Mouse (Mus musculus): ENCODE data around the gene Gramd1b.
A peak's percentile ranks its signal among the peaks of the same experiment; 100 is the strongest.

Gramd1b gene

DNA sequence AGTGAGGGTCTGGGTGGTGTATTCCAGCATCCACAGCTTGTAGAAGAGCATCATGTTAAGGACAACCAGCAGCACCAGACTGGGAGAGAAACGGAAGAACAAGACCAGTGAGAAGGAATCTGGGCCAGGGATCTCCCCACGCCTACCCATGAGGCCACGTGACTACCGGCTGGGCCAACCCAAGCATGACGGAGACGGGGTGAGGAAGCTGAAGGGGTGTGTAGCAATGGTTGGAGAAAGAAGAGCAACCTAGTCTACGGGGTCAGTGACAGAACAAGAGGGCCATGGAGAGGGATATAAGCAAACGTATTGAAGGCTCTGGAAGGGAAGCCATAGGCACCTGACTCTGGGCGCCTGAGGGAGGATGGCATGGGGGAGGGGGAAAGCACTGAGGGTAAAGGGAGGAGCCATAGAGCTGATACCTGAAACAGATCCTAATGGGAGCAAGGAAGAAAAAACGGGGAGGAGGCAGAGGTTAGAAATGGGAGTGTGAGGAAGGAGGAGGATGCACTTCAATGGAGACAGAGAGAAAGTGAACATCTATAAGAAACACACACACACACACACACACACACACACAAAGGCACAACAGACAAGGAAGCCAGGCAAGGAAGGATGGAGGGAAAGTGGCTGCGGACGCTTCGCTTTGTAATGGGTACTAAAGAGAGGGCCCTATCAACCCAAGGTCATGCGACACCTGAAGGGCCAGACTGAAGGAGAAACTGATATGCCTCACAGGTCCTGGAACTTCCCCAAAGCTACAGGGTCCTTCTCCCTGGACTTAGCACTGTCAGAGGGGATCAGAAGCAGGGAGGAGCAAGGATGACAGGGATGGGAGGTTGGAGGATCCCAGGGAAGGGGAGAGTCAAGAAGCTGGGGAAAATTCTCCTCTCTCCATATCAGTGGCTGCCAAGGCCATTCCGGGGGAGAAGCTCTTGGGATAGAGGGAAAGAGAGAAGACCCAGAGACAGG lies 230.9 kb downstream of the Gramd1b start:
- no peak for DNase-seq

DNA sequence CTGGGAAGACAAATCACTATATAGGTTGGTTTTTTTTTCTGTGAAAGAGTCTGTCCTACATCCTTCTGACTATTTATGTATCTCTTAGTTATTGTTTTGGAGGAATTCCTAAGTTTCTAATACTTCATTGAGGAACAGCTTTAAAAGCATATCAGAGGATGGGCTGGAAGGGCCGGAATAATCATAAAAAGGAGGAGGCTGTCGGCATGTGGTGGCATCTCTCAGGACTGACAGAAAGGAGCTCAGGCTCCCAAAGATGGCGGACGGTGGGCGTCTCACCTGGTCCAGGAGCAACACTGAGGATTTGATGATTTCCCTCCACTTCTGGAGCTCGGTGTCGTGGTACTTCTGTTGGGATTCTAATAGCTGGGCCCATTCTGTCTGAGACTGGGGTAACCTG lies 231.9 kb downstream of the Gramd1b start:
- no peak for DNase-seq

DNA sequence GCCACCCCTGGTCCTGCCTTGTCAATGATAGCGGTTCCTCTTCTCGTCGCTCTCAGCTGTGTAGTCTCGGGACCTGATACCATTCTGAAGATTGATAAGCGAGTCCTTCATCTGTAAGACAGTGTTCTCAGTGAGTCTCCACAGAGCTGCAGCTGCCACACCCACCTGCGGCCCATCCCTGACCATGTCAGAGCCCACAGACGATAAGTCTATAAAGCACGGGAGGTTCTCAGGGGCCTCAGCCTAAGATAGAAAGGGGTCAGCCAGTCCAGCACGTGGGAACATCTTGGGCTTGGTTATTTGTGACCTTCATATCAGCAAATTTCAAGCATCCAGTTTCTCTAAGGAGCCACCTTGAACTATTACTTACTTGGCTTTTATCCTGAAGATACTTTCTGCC lies 233.2 kb downstream of the Gramd1b start:
- DNase-seq, result no peak

DNA sequence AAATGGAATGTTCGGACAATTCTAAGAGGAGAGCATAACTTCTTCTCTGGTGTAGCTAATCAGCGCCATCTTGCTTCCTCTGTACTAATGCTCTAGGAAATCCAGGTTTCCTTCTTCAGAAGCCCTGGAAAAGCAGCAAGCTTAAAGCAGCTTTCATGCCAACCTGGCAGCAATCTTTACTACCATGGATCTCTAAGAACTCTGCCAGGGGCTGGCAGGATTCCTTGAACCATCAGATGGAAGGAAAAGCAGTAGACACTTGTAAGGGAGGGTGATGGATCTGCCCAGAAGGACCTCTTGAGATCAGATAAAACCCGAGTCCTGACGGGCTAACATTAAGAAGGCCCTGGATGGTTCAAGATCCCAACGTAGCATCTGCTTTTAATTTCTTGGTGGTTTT lies 234.9 kb downstream of the Gramd1b start:
- no peak for DNase-seq

DNA sequence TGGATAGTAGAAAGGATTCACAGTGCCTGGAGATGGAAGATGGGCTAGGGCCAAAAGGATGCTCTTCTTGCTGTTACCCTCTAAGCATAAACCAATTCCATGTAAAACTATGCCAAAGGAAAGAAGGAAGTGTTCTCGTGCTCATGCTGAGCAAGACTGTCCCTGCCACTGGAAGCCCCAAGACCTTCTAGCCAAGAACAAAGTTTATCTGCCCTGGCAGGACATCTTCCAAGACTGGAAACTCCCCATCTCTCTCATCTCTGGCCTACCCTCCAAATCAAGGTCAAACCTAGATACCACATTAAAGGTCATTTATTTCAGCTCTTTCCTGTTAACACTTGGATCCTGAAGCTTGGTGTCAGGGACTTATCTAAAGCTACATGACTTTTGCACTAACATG lies 236.3 kb downstream of the Gramd1b start:
- no peak for DNase-seq

DNA sequence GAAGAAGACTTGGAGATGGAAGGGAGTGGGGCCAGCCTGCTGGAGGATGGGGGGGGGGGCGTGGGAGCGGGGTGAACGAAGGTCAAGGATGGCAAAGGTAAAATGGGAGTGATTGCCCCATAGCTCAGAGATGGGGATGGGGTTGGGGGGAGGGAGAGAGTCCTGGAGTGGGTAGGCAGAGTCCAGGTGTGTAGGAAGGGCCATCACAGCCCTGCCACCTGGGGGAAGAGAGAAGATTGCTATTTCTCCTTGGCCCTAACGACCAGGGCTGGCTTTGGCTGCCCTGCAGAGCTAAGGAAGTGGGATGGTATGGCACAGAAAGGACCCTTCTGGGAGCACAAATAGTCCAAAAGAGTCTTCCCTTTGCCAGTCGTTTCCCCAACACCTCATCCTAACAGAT lies 237.0 kb downstream of the Gramd1b start:
- DNase-seq, result no peak

DNA sequence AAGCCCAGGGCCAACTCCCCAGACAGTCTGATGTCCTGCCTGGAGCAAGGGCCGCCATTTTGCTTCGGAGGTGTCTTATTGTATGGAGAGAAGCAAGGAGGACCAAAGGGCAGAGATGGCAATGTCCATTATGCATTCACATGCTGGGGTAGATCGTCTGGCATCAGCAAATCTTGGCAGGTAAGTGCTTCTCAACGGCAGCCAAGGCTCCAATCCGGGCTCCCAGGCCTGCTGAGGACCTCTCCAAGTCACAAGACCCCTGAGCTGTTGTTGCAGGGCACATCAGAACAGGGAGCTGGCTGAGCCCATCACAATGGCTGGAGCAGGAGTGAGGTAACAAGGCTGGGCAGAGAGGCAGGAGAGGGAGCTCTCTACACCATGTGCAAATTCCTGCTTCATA lies 237.4 kb downstream of the Gramd1b start:
- no peak for DNase-seq

DNA sequence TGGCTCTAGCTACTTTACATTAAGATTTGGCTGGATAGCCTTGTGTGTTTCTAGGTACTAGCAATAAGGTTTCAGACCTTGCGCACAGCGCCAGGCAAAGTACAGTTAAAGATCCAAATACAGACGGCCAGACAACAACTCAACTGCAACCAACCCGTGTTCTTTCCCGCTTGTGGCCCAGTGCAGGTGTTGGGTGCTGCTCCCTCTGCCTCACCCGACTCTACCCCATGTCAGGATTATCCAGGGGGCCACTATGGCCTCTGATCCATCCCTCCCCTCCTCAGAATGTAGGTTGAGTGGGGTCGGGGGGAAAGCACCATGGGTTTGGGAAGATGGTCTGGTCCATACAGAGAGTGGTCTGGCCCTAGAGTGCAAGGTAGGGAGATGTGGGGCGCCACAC lies 237.9 kb downstream of the Gramd1b start:
- no peak for DNase-seq

DNA sequence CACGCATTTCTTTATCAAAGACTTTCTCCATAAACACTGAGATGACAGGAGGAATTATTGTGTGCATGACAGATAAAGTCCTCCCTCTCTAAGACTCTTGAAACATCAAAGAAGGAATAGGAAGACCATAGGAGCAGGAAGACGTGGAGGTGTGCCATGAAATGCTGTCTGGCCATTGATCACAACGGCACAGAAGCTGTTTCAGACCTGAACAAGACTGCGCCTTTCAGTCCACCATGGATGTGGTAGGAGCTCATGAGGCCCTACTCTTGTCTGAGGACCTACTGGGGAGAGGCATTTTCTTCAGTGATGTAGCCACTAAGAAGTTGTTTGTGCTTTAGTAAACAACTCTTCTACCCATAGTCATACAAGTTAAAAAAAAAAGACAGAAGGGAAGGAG lies 238.7 kb downstream of the Gramd1b start:
- DNase-seq, result no peak

DNA sequence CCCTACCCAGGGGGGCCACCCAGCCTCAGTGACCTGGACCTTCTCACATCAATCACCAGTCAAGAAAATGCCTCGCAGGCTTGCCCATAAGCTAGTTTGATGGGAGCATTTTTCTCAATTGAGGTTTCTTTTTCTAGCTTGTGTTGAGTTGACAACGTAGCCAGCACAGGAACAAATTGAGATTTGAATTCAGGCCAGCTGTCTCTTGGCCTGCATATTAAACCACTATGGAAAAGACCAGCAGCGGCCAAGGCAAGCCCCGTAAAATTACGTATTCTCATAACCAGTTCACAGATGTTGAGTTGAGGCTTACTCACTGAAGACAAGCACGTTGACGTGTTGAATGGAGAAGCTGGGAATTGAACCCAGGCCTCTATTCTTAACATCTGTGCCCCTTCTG lies 248.2 kb downstream of the Gramd1b start:
- DNase-seq, result no peak

DNA sequence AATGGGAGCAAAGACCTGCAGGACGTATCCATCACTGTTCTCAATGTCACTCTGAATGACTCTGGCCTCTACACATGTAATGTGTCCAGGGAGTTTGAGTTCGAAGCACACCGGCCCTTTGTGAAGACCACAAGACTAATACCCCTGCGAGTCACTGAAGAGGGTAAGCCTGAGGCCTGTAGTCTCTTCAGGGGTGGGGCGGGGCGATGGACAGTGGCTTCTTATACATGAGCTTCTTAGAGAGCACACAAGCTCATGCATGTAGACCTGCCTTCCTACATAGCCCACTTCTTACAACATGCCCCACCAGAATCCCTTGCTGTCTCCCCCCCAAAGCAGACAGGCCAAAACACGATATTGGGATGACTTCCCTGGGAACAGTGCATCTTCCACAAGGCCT lies 251.7 kb downstream of the Gramd1b start:
- DNase-seq, result no peak

DNA sequence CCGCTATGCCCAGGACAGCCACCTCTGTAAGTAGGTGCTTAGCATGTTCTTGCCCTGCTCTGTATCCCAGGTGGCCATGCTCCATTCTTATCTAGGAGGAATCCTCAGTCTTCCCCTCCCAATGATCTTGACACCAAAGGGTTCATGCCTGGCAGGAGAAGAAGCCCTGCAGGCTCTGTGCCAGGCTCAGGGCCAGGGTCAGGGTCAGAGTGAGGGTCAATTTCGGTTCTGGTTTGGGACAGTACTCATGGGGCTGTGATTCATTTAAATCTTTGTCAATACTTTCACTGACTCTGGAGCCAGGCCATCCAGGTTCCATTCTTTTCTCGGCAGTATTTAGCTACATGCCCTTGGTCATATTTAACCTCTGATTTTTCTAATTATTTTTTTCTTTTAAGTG lies 253.5 kb downstream of the Gramd1b start:
- no peak for DNase-seq

DNA sequence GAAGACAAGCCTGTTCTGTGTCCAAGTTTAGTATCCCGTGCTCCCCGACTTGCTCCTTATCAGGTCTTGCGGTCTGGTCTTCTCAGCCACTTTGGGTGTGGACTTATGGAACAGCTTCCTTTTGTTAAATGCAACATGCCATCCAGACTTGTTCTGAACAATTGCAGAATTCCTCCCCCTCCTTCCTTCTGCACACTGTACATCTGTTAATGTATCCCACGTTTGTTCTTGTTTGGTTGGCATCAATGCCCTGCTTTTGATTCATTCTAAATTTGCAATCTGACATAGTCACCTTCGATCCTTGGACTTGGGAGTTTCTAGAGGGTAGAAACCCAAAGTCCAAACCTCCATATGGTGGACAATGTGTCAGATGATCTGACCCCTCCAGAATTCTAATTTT lies 255.3 kb downstream of the Gramd1b start:
- no peak for DNase-seq

DNA sequence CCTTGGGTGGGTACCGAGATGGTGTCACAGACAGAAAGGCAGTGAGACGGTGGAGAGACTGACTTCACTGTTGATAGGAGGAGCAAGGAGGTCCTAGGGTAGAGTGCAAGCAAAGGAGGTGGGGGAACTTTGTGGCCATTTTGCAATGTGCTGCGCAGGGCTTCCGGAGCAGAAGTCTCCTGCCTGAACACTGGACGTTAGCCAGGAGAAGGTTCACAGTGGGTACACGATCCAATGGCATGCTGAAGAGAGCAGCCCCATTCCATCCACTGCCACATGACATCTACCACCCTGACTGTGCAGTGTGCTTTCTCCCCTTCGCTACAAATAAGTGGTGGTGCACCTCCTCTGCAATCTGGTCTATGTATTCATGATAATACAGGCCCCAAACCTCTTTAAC lies 258.4 kb downstream of the Gramd1b start:
- DNase-seq, result no peak

DNA sequence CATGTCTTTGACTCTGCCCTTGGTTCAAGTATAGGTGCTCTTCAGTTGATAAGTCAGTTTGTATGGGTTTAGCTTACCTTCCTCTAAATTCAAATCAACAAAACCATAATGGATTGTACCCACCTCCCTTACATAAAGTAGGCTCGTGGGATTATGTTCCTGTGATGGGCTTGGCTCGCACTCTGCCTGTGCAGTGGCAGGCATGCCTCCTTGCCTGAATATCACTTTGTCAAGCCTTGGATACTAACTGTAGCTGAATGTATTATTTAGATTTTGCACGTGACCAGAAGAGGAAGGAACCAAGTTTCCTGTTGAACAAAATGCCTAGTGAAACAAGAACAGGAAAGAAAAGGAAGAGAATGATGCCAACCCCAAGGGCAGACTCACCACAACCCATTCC lies 260.1 kb downstream of the Gramd1b start:
- DNase-seq, result no peak

DNA sequence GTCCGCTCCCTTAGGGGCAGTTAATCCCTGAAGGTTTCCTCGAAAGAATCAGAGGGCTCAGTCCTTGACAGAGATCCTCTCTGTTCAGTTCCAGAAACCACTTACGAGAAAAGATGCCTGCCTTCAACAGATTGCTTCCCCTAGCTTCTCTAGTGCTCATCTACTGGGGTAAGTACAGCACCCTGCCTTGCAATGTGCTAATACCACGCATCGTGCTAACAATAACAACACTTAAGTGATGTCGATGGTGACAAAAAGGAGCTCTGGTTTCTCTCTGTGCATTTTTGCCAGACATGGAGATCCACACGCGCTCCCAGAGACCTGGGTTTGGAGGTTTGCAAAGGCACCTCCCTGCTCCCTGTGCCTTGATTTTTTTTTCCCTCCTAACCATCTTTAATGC lies 261.3 kb downstream of the Gramd1b start:
- no peak for DNase-seq

DNA sequence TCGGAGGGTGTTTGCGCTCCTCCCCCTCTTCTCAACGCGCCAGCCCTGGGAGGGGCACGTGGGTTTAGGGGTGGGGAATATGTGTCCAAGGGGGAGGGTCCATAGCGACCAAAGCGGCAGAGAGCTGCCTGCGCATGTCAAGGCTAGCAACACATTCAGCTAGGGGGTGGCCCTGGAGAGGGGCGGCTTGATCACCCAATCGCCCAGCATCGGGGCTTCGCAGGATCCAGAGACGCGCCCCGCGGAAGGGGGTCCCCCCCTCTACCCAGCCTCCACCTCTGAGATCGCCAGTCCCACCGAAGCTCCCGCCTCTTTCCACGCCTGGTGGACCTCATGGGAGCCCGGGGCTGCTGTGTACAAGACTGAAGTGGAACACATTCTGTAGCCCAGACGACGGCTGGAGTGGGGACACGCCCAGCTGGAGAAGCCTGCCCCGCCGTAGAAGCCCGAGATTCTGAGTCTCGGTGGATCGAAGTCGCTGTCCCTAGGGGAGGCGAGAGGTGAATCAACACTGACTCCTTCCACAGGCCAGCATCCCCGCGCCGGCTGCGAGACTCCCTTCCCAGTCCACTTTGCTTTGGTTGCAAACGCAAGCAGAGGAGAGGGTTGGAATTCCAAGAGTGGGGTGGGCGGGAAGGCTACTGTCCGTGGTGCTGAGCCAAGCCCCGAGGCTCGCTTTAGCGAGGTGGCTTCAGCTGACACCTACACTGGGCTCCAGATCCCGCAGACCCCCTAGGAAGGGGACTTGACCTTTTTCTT lies 261.9 kb downstream of the Gramd1b start, which contains the start of gene Scn3b:
TSS of gene Scn3b (plus strand) at position 115 of the 759 bp plus-strand sequence.
- peak; percentile 3 to 5 for DNase-seq

DNA sequence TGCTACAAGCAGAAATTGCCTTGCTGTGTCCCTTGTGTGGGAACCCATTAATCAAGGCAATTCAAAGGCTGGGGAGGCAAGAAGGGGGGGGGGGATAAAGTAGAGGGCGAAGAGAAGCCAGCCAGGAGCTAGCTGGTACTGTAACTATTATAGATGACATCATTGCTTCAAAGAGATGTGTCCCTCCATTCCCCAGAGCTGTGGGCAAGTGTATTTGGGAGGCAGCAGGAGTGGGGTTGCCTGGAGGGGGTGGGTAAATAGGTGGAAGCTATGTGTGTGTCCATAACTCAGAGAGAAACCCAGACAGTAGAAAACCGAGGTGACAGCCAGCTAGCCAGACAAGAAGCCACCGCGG lies 262.5 kb downstream of the Gramd1b start:
- no peak for DNase-seq

DNA sequence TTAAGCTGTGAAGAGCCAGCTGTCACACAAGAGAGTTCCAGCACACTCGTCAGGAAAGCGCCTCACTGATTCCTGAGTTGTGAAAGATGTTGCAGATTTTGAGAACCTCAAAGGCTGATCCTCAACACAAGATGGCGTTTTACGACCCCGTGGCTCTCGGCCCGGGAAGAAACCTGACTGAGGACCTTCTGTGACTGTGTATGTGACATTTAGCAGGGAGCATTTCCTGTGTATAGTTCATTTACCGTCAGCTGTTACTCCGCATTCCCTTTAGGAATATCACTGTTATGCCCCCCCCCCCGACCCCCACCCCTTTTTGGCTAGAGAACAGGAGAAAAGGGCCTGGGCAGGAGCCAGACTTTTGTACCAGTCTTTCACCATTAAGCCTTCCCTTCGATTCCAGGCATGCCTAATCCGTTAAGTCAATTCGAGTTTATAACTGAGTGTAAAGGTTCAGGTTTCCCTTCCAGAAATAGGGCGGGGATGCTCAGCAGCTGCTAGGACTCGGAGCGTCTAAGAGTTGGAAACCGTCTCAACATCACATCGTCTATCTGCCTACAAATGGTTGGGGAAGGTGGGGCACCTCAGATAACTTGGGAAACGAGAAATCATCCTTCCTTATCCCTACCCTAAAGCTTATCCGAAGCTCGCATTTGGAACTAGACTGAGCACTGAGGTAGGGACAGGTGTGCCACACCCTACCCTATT lies 263.0 kb downstream of the Gramd1b start:
- no peak for DNase-seq

DNA sequence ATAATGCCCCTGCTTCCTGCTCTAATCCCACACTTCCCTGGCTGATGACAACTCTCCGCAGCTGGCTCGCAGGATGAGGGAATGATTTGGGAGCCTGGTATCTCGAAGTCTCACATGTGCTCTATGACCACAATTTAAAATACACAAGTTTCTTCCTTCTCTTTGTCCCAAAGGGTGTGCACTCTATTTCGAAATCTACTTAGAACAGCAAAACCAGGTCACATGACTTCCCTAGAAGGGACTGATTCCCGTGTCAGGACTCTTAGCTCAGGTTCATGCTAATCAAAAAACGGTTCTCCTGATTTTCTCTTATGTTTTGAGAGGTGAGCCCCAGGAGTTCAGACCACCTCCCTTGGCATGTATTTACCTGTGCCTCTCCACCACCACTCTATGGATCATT lies 267.3 kb downstream of the Gramd1b start:
- no peak for DNase-seq

DNA sequence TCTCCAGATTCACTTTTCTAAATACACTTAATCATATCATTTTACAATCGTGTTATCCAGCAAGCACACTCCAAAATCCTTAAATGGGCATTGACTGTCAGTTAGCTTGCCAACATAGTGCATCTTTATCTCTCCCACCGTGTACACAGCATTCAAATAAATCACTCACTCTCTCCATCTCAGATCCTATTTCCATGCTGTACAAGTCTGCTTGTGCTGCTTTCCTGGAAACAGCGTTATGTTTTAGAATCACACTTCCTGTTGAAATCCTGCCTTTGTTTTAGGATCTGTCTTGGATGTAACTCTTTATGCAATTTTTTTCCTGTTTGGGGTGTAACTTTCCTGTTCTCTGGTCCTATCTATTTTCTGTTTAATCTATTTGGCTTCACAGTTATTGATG lies 278.7 kb downstream of the Gramd1b start:
- no peak for DNase-seq

DNA sequence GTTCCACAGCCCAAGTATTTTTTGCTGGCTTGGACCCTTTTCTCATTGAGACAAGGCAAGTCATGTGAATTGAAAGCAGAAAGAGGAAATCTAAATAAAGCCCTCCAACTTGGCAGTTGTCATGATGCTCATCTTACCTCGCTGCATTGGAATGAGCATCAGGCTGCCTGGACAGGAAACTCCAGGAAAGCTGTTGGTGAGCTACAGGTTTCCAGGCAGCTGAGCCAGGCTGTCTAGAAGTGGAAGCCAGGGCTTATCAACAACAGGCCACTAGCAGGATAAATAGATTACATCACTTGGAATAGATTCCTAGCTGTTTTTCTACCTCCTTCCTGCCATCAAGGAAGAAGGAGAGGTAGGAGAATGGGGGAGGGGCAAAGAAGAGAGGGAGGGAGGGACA lies 282.1 kb downstream of the Gramd1b start:
- DNase-seq, result no peak

DNA sequence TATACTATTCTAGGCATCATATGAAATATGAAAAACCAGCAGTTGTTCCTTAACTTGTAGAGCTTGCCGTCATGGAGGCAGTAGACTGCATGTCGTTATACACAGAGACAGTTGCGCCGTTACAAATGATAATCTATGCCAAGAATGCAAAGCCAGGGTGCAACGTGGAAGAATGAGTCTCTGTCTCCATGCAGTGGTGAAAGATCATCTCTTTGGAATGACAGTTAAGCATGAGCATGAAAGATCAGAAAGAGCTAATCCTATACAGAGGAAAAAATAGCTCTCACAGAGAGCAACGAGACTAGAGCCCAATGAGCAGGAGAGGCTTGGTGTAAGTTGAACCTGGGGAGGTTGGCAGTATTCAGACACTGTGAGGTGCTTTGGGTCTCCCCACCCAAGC lies 284.5 kb downstream of the Gramd1b start:
- no peak for DNase-seq

Measured in thymus, adult 18-20 months (tissue).